Mouse (Mus musculus): ENCODE measurements around the gene Tgm3.

Tgm3 gene

DNA sequence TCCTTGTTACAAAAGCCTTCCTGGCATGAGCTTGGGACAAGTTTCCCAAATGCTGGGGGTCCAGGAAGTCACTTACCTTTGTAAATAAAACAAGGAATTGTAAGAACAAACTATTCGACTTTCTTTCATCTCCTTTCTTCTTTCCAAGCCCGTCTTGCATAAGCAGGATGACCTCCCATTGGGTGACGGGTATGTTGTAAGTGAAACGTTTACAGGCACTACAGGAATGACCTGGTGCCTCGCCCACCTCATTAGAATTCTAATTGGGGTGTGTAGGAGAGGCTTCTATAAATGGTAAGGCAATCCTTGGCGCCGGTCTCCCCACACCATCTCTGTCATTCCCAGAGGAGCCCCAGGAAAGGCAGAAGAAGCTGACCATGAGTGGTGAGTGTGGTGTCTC is at the start of gene Tgm3:
Gene Tgm3 (plus strand): TSS at position 324 of the 400 bp plus-strand sequence.
- peak; percentile 80 for DNase-seq

DNA sequence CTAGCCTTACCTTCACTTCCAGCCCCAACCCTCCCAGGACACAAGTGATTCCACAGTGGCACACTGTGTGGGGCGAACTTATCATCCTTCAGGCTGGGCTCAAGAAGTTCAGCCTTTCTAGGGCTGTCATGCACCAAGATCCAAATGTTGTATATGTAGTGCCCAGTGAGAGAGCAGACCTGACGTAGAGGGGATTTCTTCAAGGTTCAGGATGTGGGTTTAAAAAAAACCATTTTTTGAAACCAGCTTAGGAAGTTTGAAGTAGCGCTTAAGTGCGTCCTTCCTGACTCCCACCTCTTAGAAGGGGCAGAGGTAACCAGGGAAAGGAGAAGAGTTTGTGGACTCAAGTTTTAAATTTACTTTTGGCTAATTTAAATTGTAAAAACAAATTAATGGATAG is 31.5 kb upstream of the Tgm3 start:
- no peak for DNase-seq

DNA sequence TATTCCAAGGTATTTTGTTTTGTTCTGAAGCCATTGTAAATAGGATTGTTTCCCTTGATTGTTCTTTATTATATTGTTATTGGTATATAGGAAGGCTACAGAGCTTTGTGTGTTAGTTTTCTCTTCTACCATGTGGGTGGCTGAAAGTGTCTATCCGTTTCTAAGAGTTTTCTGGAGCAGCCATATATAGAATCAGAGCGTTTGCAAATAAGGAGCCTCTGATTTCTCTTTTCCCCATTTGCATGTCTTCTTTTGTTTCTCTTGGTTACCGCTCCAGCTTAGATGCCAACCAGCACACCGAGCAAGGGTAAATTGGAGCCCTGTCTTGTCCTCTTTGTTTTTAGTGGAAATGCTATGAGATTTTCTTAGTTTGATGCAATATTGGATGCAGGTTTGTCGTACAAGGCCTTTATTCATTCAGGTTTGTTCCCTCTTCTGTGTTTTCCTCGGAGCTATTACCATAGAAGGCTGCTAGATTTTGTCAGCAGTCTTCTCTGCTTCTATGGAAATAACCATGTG is 24.6 kb upstream of the Tgm3 start:
- no peak for DNase-seq

DNA sequence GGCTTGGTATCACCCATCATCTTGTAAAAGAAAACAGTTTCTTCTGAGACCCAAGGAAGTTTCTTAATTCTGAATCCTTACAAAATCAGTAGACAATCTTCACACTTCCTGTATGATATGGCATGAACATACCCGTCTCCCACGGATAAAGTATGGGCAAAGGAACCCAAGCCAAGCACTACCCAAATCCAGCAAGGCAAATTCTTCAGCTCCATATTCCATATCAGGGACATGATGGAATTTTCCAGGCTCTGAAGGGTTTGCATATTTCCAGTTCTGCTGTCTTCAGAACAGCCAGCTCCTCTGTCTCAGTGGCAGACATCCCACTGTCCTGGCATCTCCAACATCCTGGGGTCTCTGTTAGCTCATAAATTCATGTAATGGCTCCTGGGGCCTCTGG is 22.5 kb upstream of the Tgm3 start:
- no peak for DNase-seq

DNA sequence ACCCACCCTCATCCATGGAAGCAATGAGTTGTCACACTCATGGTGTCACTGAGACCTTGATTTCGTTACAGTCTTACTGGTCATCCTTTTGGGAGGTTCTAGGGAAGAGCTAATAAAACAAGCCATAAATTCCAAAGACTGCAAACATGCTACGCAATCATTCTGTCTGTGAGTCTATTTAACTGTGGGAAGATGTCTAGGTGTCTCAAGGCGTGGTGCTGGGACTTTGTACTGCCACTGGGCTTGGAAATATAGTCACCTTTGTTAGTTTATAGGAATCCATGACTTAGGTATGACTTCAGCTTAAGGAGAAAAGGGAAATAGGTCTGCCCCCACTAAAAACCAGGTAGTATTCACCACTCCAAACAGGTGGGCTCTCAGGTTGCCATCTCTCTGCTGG is 17.7 kb upstream of the Tgm3 start:
- no peak for DNase-seq

DNA sequence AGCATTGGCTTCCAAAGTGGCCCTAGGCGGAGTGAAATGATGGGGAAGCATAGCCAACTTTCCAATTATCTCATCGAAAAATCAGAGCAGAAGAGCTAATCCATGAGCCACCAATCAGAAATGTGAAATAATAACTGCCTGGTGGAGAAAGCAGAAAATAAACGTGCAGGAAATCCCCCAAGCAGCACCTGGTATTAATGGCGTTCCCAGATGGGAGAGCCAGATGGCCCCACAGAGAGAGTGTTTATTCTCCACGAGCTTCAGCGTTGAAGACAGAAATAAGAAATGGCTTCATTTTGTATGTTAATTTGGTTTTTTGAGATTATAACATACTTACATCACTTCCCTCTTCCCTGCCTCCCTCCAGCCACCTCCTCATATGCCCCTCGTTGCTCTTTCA is 13.7 kb upstream of the Tgm3 start:
- DNase-seq = no peak

DNA sequence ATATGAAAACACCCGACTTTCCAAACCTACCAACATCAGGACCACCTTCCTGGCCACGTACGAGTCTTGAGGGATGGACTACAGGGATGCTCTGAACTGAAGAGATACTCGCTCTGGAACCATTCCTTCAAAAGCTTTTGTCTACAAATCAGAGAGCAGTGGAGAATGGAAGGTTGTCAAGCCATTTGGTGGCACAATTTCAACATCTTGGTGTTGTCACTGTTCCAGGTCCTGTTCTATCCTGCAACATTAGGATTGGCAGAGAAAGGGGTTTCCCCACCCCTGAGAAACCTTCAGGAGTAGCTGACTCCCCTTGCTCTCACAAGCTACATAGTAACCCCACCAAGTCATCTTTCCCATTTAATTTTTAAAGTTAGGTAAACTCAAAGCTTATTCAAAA is 12.9 kb upstream of the Tgm3 start:
- no peak for DNase-seq

DNA sequence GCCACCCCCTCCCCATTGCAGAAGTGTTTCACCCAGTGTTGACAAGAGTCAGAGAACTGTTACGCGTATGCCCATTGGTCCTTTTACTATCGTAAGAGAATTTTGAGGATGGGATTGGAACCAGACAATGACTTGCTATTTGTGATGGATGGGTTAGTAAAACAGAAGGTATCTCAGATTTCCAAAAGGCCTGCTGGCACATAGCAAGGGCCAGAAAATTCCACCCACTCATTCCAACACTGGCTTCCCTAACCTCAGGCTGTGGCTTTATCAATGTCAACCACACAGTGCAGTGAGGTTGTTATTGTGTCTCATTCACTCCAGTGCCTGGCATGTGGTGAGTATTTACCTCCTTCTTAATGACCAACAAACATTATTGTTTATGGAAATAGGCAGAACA is 11.5 kb upstream of the Tgm3 start:
- DNase-seq = no peak

DNA sequence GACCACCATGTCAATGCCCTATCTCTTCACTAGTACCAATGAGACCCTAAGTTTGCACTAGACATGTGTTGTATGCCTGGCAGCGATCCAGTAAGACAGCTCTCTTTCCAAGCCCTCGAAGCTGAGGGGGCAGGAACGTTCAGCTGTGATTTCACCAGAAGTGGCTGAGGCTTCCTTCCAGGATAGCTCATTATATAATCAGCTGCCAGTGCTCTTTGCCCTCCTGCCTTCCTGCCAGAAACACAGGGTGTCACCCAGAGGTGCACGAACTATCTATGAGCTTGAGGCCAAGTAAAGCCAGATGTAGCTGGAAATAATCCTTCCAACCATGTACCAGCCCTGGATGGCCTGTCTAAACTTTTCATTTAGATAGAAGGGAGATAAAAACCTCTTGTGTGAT is 8.1 kb upstream of the Tgm3 start:
- DNase-seq = peak; percentile 88

DNA sequence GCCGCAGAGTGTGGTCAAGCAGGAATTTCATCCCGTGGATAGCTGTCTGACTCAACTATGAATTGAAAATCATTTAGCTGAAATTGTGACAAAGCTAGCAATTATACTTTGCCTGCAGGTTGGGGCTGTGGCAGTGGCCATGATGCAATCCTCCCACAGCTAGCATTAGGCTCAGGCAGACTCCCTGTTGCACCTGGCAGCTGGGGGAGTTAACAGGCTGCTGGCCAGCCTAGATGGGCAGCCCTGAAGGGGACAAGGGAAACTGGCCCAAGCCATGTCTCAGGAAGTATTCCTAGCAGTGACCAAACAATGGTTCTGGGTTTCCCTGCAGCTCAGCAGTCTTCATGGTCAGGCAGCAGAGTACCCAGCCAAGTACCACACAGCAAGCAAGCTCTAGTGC is 2.8 kb upstream of the Tgm3 start:
- DNase-seq = peak; percentile 80

DNA sequence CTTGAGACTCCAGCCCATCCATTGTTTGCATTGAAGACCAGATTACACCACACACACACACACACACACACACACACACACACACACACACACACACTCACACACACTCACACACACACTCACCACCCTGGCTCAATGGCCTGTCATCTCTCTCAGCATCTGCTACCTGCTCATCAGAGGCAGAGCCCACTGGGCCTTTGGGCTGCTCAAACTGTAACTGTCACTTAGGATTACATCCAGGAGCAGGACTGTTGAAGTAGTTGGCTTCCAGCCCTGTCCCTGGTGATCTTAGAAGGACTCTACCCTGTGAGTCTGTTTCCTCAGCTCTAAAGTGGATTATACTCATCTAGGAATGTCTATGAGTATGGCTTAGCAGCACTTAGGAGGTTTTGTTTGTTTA is 1.5 kb downstream of the Tgm3 start:
- DNase-seq = peak; percentile 59

DNA sequence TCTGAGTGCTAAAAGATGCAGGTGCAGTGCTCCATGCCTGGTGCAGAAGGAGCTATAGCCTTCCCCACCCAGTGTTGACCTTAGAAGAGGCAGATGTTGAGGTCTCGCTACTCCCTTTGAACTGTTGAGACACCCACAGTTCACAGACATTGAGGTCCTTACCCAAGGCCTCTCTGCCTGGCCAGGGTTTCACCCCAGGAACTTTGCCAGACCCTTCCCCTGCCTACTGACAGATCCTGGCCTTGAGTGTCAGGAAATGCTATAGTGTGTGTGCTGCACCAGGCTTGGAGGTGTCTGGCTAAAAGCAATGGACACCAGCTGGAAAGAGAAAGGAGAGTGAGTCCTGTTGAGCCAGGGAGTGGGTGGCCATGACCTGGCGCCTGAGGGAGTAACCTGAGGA is 3.0 kb downstream of the Tgm3 start:
- DNase-seq = peak; percentile 69

DNA sequence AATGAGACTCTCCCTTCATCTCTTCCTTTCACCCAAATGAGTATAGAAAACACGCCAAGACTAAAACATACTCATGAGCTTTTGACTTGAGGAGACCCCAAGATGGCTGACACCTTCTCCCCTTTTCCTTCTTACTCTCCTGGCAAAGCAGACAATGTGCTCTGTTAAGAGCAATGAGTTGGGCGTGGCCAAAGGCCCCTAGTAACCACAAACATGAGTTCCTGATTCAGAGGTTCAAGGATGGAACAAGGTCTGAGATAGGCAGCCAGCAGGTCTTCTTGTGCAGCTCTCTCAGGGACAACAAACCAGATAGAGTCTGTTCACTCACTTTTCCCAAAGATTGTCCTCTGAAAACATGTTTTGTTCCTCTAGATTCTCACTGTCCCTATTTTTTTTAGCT is 5.9 kb downstream of the Tgm3 start:
- DNase-seq = no peak

DNA sequence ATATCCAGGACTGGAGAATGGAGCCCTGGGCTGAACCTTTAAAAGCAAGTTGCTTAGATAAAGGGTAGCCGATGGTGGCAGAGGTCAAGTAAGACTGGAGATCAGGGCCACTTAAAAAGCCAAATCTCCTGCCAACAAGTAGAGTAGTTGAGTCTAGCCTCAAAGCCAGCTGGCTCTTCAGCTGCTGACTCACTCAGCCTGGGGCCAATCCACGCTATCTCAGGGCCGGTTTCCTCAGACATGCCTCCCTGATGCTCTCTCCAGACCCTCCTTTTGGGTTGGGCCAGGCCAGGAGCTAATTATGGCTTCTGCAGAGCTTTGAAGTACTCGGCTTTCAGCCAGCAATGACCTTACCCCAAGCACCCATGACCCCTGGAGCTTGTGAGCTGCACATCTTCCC is 15.7 kb downstream of the Tgm3 start:
- DNase-seq = peak; percentile 96

DNA sequence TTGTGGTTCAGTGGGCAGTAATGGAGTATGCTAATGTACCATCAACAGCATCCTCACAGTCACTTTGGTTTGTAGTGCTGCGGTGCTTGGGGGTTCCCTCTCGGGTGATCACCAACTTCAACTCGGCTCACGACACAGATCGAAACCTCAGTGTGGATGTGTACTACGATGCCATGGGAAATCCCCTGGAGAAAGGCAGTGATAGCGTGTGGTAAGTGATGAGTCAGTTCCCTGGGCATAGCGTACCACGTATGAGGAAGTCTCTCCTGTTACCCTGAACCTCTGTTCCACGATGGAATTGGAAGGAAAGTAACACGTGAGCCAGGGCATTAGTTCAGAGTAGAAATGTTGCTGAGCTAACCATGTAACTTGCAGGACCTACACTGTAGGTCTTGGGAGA is 17.7 kb downstream of the Tgm3 start:
- peak; percentile 88 for DNase-seq

DNA sequence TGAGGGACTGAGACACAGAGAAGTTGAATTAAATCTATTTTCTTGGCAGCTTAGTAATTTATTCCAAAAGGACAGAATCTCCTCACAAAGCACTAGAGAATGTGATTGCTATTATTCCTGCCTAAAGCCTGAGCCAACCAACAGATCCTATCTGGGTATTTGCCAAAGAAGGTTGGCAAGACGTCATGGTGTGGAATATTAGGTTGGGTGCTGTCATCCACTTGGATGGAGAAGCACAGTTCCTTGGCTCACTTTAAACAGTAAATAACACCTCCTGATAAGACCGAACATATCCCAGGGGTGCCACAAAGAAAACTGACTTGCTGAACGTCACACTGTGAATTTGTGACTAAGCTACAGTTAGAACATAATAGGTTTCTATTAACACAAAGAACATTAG is 20.5 kb downstream of the Tgm3 start:
- DNase-seq = peak; percentile 82

DNA sequence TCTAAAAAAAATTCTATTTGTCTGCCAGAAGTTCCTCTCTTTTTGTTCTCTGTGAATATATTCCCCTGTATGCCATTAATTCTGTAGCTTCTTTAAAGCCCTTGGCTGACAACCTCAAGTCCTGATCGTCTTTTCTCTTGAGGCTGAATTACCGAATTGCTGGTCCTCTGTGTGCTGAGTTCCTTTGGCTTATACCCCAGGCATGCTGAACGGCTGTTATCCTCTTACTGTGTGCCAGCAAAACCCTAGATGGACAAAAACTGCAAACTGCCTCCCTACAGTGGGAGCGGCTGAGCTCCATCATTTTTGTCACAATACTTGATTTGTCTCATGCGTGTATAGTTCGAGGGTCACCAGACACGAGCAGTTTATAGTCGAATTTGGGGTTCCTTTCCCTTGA is 24.7 kb downstream of the Tgm3 start:
- no peak for DNase-seq

DNA sequence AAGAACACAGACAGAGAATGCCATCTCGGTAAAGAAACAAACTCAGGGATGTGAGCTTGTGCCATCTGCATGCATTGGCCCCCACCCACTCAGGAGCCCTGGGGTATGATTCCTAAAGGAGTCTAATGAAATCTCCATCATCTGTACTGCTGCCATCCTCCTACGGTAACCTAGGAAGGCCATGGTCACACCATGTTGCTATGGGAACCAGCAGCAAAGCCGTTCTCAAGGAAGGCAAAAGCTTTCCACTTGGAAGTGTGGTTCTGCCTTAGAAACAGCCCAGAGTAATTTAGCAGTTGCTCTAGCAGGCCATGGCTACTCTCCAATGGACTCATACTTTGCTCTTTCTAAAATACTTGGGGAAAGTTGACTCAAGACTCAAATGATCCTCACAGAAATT is 26.8 kb downstream of the Tgm3 start:
- DNase-seq = no peak

DNA sequence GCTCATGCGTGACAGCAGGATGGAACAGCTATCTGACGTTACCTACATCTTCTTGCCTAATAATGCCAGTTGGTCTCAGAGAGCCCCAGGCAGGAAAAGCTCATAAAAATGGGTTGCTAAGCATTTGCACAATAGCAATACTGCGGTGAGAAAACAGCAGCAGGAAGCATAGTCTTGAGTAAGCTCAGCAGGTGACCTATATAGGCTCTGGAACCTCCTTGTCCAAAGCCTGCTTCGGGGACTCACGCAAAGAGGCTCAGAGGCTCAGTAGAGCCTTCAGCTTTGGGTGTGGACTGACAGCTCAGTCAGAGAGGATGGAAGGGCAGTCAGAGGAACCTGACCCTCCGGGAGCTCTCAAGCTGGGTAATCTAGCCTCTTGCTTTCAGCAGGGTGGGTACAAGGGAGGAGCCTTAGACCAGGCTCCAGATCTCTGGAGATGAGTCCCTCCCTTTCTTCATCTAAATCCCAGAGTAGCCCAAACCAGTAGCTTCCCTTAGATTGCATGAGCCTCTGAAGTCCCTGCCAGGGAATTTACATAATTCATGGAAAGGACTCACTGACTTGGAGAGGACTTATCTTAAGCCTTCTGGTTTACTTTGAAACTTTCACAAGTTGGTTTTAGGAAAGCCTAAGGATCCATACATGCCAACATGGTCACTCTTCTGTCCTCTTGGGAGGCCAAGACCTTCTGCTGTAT is 28.2 kb downstream of the Tgm3 start:
- DNase-seq = no peak

DNA sequence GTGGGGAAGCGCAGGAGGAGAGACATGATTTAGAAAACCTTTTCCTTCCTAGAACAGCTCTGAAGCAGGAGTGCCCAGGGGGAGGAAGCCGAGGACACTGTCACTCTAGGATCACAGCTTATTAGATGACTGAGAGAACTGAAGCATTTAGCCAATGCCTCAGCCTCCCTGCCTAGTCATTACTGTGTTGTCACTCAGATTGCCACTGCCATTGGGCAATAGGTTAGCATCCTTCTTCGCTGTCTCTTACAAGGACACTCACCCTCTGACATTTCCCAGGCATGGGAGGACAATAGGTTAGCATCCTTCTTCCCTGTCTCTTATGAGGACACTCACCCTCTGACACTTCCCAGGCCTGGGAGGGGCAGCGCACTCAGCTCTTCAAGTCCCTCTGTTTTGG is 31.7 kb downstream of the Tgm3 start:
- DNase-seq = no peak

DNA sequence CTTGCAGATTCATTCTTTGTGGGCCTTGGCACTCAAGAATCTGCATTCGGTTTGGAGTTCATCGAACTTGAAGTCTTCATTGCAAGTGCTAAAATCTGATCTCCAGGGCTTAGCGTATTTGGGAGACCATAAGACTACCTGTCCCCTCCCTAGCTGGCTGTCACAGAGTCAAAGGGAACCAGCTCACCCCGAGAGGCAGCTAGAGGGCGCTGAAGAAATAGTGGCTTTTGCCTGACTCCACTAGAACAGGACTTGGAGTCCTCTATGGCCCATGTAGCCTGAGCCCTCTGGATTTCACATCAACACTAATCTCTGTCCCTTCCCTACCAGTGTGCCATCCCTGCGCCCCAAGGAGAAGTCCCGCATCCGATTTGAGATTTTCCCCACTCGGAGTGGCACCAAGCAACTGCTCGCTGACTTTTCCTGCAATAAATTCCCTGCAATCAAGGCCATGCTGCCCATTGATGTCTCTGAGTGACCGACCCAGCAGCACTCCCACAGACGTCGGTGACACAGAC is 35.8 kb downstream of the Tgm3 start:
- no peak for DNase-seq

DNA sequence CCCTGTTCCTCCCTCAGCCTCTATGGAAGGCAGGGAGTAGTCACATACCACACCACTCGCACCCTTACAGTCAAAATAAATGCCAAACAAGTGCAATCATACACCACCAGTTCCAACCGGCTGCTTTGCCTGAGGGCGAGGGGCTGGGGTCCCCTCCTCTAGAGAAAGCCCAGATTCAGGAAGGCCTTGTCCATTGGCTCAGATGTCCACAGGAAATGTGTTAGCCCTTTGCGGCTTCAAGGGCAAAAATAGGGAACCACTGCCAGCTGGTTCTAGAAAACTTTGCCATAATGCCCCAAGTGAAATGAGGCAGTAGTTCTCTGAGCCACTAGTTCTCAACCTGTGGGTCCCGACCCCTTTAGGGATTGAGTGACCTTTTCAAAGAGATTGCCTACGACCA is 36.6 kb downstream of the Tgm3 start:
- DNase-seq = peak; percentile 91

DNA sequence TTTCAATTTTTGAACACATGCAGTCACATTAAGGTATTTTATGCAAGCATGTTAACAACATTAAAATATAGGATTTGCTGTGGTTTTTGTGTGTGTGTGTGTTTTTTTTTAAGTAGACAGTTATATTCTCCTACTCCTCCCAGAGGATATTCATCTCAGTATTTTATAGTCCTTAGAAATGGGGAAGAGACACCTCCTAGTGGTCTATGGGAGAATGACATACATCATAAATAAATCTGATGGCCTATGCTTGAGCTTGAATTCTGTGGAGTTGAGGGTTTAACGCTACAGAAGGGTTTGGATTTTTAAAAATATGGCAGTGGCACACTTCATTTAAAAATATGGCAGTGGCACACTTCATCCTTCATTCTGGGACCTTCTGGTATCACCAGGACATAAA is 46.0 kb downstream of the Tgm3 start:
- DNase-seq = no peak

DNA sequence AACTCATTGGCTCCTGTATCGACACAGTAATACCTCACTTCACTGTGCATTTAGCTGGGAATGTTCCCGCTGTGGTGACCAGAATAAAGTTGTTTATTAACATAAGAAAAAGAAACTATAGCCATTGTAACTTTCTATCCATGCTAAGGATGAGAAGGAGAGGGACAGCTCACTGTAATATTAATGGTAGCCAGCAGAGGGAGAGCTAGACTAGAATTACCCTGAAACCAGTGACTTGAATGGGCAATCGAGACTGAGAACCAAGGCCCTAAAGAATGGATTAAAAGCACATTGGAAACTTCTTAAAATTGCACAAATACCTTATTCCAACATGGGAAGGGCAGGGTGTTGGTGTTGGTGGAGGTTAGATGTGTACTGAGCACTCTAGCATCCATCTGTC is 56.1 kb downstream of the Tgm3 start:
- no peak for DNase-seq

DNA sequence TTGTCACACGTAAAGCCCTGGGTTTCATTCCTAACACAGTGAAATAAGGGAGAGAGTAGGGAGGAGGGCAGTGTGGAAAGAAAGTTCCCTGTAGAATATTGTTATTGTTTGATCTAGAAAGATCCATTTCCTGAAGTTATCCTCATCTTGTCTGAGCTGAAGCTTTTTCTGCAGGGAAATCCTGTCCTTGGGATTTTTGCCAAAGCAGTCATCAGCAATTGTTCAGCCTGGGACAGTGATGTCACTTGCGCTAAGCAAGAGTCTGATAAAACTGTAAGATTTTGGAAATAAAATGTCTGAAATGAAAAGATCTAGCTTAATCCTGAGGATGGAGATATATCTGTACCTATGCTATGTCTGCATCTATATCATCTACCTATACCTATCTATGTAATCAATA is 58.2 kb downstream of the Tgm3 start:
- no peak for DNase-seq

Data from heart, adult 11 months (tissue).